Mouse (Mus musculus) embryonic facial prominence, embryonic 13.5 days (tissue): ENCODE results near the gene 4930583I09Rik. TPM values are rescaled to one million over a fixed set of nuclear protein-coding genes. Genes with fewer than 3 reads are reported as not detected.

ENCODE experiments used
- ATAC-seq: fragments of 200-750 bp; cut with Nextera tagmentation; 2 replicates; pipeline ENCODE4 v1.8.0; 2017; ENCODE audit warnings: low read depth; ENCODE audit not compliant: insufficient number of reproducible peaks, insufficient read depth, low FRiP score, low TSS enrichment
- H3K27ac ChIP-seq: fragments of 300-500 bp; sonication (generic); 2 replicates; pipeline ENCODE4 v1.5.1; 2015; ENCODE audit warnings: moderate library complexity, mild to moderate bottlenecking, inconsistent platforms
- H3K27me3 ChIP-seq: fragments of 300-500 bp; sonication (generic); 2 replicates; pipeline ENCODE4 v1.6.1; 2015; ENCODE audit warnings: mild to moderate bottlenecking, inconsistent platforms
- H3K36me3 ChIP-seq: fragments of 300-500 bp; sonication (generic); 2 replicates; pipeline ENCODE4 v1.6.1; 2015; ENCODE audit warnings: mild to moderate bottlenecking, inconsistent platforms
- H3K4me1 ChIP-seq: fragments of 300-500 bp; sonication (generic); 2 replicates; pipeline ENCODE4 v1.6.1; 2015; ENCODE audit warnings: inconsistent platforms
- H3K4me2 ChIP-seq: fragments of 300-500 bp; sonication (generic); 2 replicates; pipeline ENCODE4 v1.6.1; 2015; ENCODE audit warnings: moderate library complexity, mild to moderate bottlenecking, inconsistent platforms
- H3K4me3 ChIP-seq: fragments of 300-500 bp; sonication (generic); 2 replicates; pipeline ENCODE4 v1.5.1; 2015; ENCODE audit warnings: mild to moderate bottlenecking, inconsistent platforms
- H3K9ac ChIP-seq: fragments of 300-500 bp; sonication (generic); 2 replicates; pipeline ENCODE4 v1.6.1; 2015; ENCODE audit warnings: mild to moderate bottlenecking, inconsistent platforms
- H3K9me3 ChIP-seq: fragments of 300-500 bp; sonication (generic); 2 replicates; pipeline ENCODE4 v1.6.1; 2016; ENCODE audit warnings: inconsistent platforms
- WGBS: fragments of 180-500 bp; shearing (Covaris S2); methylation state at CpG from one replicate; pipeline ENCODE4 v1.1.7; 2015; ENCODE audit warnings: mixed read lengths; 5-methylcytosine and 5-hydroxymethylcytosine counted together
- polyA plus RNA-seq: library from polyadenylated mRNA; unstranded; fragments of >200 nt; fragmentation: Nextera tagmentation; extraction: Ambion mirVana; gene quantifications from 2 replicates; pipeline ENCODE4 v1.2.1, GENCODE M21; 2015

4930583I09Rik gene
- polyA plus RNA-seq, 1 experiment from 2014 or later: not detected

DNA sequence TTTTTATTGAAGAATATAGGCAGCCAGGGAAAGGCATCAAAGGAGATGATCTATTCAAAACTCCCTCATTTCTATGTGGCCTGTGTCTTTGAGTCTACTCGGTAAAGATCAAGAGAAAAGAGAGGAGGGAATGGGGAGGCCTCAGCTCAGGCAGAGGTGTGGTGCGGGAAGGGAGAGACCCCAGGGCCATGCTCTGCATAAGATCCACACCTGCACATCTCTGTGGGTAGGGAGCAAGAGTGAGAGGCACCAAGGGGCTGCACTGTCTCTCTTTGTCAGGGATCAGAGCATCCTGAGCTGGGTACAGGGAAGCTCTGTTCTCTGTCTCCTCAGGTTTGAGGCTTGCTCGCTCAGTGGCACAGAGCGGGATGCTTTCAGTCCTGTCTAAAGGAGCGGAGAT, 8.4 kb downstream of the 4930583I09Rik start:
- Histone ChIP-seq H3K27ac (no peak overlapping the region), H3K4me3 (no peak overlapping the region), H3K9me3 (no peaks in the 10 kb centered on the region), H3K9ac (no peak overlapping the region), H3K36me3 (no peaks in the 10 kb centered on the region), H3K4me2 (no peak overlapping the region), H3K27me3 (no peaks in the 10 kb centered on the region; the same call in 1 of the 2 replicates), H3K4me1 (no peaks in the 10 kb centered on the region)
- ATAC-seq: no peak
- 85% methylated on average over 5 of the region's 5 CpGs for WGBS

DNA sequence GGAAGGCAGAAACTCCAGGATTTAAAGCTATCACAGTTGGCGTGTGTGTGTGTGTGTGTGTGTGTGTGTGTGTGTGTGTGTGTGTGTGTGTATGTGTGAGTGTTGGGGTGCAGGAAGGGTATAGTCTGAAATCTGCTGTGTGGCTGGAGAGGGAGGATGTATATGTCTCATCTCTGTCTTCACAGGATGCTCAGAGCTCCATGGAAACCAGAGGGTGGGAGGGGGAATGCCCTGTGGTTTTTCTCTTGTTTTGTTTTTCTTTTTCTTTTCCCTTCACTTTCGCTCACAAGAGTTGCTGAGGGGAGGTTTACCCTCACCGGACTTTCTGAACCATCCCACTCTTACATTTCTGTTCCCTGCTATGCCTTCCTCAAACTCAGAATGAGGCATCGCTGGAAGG, 9.0 kb downstream of the 4930583I09Rik start:
- no peaks in the 10 kb centered on the region for H3K9me3 ChIP-seq
- no peak overlapping the region for H3K4me3 ChIP-seq
- no peaks in the 10 kb centered on the region; the same call in 1 of the 2 replicates for H3K27me3 ChIP-seq
- no peaks in the 10 kb centered on the region for H3K36me3 ChIP-seq
- H3K4me2 ChIP-seq: no peak overlapping the region
- no peak overlapping the region for H3K9ac ChIP-seq
- H3K4me1 ChIP-seq: no peaks in the 10 kb centered on the region
- 75% methylated on average over 4 of the region's 4 CpGs for WGBS
- no peak overlapping the region for H3K27ac ChIP-seq
- ATAC-seq: no peak

DNA sequence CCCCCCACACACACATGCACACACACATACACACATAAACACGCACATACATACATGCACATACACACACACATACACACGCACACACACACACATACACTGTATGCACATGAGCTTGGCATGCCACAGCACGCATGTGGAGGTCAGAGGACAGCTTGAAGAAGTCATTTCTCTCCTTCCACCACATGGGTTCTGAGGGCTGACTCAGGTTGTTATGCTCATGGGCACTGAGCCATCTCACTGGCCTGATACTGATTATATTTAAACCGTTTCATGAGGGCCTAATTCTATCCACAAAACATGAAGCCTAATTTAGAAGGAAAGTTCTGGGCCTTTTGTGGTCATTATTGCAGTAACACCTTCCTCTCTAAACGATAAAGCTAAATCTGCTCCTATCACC, 13.3 kb downstream of the 4930583I09Rik start:
- no peak overlapping the region for H3K9ac ChIP-seq
- H3K4me3 ChIP-seq: no peak overlapping the region
- H3K36me3 ChIP-seq: no peaks in the 10 kb centered on the region
- 79% methylated on average over 5 of the region's 5 CpGs for WGBS
- H3K27ac ChIP-seq: no peak overlapping the region
- H3K4me2 ChIP-seq: no peak overlapping the region
- no peak for ATAC-seq
- H3K9me3 ChIP-seq: no peaks in the 10 kb centered on the region
- no peaks in the 10 kb centered on the region for H3K27me3 ChIP-seq
- no peaks in the 10 kb centered on the region for H3K4me1 ChIP-seq

DNA sequence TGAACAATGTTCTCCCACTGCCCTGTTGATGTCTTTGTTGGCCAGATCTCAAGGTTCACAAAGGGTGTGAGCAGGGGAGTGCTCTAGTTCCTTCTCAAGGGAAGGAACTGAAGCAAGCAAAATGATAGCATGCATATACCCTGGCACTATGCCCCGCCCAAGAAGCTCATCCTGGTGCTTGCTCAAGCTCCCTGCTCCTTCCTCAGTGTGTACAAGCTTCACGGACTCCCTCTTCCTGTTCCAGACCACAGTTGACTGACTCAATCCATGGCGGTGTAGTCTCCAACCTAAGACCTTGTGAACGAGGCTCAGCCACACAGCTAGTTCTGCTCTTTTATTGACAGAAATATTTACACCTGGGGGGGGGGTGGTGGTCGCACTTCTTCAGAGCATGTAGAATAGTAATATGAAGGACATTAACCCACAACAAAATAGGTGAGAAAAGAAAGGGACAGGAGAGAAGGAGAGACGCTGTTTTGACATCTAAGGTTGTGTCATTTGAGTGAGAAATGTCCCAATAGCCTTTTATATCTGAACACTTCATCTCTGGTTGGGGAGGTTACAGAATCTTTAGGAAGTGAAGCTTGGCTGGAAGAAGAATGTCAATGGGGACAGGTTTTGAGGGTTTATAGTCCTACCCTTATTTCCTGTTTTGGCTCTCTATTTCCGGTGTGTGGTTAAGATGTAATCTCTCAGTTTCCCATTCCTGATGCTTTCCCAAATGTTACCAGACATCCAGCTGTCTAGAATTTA, 14.9 kb downstream of the 4930583I09Rik start:
- ATAC-seq: no peak
- Histone ChIP-seq H3K36me3 (no peaks in the 10 kb centered on the region), H3K9me3 (no peaks in the 10 kb centered on the region), H3K9ac (no peak overlapping the region), H3K4me3 (no peak overlapping the region), H3K4me1 (no peaks in the 10 kb centered on the region), H3K27ac (no peak overlapping the region), H3K4me2 (no peak overlapping the region), H3K27me3 (no peaks in the 10 kb centered on the region)
- WGBS: 82% methylated on average over 7 of the region's 7 CpGs

DNA sequence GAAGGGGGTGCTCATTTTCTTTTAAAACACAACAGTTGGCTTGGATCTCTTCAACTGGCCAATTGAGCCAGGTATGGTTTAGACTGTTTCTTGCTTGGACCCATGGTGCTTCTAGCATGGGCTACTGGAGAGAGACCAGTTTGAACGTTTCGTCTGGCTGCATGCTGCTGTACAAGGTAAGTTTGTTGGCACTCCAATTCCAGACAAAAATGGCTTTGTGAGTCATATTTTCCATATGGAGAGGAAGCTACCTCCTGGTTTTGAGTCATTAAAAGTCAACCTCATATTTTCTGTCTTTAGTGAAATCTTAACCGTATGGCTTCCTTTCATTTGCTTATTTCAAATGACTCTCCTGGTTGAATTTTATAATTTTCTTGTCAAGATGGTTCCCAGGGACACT, 19.6 kb downstream of the 4930583I09Rik start:
- Histone ChIP-seq H3K4me1 (no peaks in the 10 kb centered on the region), H3K36me3 (no peaks in the 10 kb centered on the region), H3K4me3 (no peak overlapping the region), H3K27me3 (no peaks in the 10 kb centered on the region), H3K27ac (no peak overlapping the region), H3K9ac (no peak overlapping the region), H3K4me2 (no peak overlapping the region), H3K9me3 (no peaks in the 10 kb centered on the region)
- 88% methylated on average over 3 of the region's 3 CpGs for WGBS
- ATAC-seq: no peak

DNA sequence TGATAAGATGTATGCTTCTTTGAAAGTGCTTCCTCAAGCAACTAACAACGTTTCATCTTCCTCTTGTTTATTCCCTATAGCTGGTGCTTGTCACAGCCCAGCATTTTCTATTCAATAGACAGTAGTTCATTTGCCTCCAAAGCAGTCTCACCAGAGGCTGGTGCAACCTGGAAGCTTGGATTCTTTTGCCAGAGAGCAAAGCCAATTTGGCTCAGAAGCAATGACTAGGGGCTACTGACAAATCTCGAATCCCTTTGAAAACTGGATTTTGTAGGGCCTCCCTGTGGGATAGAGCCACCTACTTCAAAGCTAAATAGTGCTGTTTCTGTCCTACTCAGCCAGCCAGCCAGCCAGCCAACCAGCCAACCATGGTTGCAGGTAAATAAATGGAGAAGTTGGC, 20.1 kb downstream of the 4930583I09Rik start:
- Histone ChIP-seq H3K9ac (no peak overlapping the region), H3K4me2 (no peak overlapping the region), H3K27me3 (no peaks in the 10 kb centered on the region), H3K4me1 (no peaks in the 10 kb centered on the region), H3K27ac (no peak overlapping the region), H3K9me3 (no peaks in the 10 kb centered on the region), H3K4me3 (no peak overlapping the region), H3K36me3 (no peaks in the 10 kb centered on the region)
- 78% methylated on average over 2 of the region's 2 CpGs for WGBS
- no peak for ATAC-seq

DNA sequence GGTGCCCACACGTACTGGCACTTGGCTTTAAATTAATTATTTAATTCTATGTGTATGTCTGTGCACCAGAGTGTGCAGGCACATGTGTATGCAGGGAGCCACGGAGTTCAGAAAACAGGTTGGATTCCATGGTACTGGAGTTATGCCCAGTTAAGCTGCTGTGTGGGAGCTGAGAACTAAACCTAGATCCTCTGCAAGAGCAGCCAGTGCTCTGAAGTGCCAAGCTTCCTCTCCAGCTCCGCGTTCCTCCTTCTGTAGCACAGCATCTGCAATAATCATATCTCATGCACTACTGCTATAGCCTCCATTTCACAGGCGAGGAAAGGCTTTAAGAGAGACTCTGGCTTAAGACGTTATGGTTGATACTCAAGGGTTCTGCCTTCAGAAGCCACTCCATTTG, 22.3 kb downstream of the 4930583I09Rik start:
- Histone ChIP-seq H3K4me3 (no peak overlapping the region), H3K36me3 (no peaks in the 10 kb centered on the region), H3K9ac (no peak overlapping the region), H3K4me2 (no peak overlapping the region), H3K4me1 (no peaks in the 10 kb centered on the region), H3K27me3 (no peaks in the 10 kb centered on the region), H3K27ac (no peak overlapping the region), H3K9me3 (no peaks in the 10 kb centered on the region)
- no peak for ATAC-seq
- 91% methylated on average over 6 of the region's 6 CpGs for WGBS

DNA sequence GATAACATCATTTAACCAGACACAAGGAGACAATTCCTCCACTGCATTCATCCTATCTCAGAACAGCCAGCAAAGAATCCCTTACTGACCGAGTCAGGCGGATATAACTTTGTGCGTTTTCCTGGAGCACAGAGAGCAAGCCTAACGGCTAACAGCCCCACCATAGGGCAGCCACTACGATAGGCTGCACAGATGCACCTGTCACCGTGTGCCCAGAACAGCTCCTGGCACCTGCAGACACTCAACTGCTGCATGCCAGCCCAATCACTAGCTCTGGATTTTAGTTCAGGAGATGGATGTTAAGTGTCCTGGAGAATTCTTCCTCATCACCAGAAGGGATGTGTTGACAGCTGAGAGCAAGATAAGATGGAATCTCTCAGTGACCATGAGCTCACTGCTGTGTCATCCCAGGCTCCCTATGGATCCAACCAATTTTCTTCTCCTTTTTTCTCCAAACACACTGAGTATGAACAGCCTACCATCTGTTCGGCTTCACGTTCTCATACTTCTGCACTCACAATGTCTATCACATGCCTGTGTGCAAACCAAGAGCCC, 29.8 kb downstream of the 4930583I09Rik start:
- Histone ChIP-seq H3K4me3 (no peak overlapping the region), H3K27ac (no peak overlapping the region), H3K27me3 (no peaks in the 10 kb centered on the region), H3K9ac (no peak overlapping the region), H3K9me3 (no peaks in the 10 kb centered on the region), H3K36me3 (no peaks in the 10 kb centered on the region), H3K4me2 (no peak overlapping the region), H3K4me1 (peaks cover 16% of the 10 kb centered on the region)
- ATAC-seq: no peak
- WGBS: 87% methylated on average over 8 of the region's 8 CpGs

DNA sequence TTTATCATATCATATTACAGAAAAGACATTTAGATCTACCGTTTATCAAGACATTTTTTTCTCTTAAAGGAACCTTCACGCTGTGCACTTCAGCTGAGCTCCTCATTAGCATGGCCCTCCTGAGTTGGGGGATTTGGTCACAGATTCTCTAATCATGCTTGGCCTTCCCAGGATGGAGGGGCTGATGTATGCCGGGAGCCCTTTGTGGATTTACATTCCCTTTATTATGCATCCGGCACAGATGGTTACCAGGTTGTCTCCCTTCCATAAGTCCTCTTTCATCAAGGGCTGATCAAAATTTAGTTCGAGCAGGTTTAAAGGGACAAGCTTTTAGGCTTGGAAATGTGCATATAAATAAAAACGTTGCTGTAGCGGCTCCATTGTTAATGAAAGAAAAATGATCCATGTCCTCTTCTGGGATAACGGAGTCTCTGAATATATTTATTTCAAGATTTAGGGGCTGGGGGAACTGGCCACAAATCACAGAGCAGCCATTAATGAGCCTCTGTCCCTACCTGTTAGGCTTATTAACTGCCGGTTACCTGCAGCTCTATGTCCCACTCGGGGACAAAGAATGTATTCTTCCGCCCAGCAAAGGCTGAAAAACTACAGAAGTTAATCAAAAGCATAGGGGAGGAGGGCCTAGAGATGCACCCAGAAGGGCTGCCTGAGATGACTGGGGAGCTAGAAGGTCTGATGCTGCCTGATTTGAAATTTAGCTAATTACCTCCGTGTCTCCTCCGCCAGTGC, 31.3 kb downstream of the 4930583I09Rik start:
- WGBS: 49% methylated on average over 13 of the region's 13 CpGs

DNA sequence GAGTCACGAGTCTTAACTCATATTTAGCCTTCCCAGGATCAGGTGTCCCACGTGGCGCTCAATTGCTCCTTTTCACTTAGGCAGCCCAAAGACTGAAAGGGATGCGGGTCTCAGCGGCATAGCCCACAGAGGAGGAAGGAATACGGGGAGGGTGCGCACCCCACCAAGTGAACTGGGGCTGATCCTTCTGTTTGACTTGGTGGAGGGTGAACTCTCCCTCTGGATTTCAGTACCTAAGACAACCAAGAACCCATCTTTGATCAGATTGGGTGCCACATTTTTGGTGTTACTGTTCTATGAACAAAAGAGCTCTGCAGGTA, 33.0 kb downstream of the 4930583I09Rik start:
- Histone ChIP-seq H3K27ac (no peak overlapping the region), H3K9me3 (no peaks in the 10 kb centered on the region), H3K27me3 (no peaks in the 10 kb centered on the region), H3K4me3 (no peak overlapping the region), H3K9ac (no peak overlapping the region), H3K36me3 (no peaks in the 10 kb centered on the region), H3K4me2 (no peak overlapping the region), H3K4me1 (peaks cover 16% of the 10 kb centered on the region)
- ATAC-seq: no peak
- 46% methylated on average over 7 of the region's 7 CpGs for WGBS

More for the DNA sequence above, 31.3 kb downstream of the 4930583I09Rik start:
- Histone ChIP-seq H3K4me1 (peaks cover 16% of the 10 kb centered on the region), H3K9ac (no peak overlapping the region), H3K9me3 (no peaks in the 10 kb centered on the region), H3K36me3 (no peaks in the 10 kb centered on the region), H3K27me3 (no peaks in the 10 kb centered on the region), H3K27ac (0 out of 2 replicates have a peak overlapping the region, but pooled peaks have one; percentile 11), H3K4me3 (no peak overlapping the region), H3K4me2 (no peak overlapping the region)
- no peak for ATAC-seq

DNA sequence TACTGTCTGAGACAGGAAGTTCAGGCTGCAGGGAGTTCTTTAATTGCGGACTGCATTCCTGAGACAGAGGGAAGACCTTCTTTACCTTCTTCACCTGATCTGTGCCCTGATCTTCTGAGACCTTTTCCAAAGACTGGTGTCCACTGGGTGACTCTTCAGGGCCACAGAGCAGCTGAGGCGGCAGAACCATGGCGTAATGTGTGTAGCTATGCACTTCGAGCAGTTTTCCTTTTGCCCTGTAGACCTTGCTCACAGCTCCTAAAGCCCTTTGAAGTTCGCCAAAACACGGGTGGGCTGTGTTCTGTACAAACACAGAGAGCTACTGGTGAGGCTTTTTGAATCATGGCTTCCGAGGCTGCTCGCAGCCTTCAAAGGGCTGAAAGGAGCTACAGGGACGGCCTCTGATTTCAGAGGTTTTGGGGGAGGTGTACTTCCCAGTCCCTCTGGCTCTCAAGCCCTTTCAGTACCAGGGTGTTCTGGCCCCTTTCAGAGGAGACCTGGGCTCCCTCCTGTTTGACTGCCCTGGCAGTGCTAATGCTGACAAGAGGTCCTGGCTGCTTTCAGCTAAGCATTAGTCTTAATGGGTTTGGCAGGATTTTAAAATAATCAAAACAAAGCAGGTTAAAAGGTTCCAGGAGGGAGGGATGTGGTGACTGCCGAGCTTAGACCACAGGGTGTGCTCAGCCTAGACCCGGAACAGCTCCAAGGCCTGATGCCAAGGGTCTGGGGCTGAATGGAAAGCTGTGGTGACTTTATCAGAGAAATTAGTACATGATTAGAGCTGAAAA, 33.5 kb downstream of the 4930583I09Rik start:
- no peaks in the 10 kb centered on the region for H3K27me3 ChIP-seq
- no peak overlapping the region for H3K4me3 ChIP-seq
- no peak for ATAC-seq
- no peak overlapping the region for H3K27ac ChIP-seq
- peak overlapping the region; percentile 9; the same call in 1 of the 2 replicates for H3K4me2 ChIP-seq
- no peaks in the 10 kb centered on the region for H3K36me3 ChIP-seq
- WGBS: 38% methylated on average over 11 of the region's 11 CpGs
- no peaks in the 10 kb centered on the region for H3K9me3 ChIP-seq
- H3K4me1 ChIP-seq: peaks cover 16% of the 10 kb centered on the region
- H3K9ac ChIP-seq: no peak overlapping the region
